Mouse (Mus musculus) MEL (cell line): ENCODE measurements at regions not wholly inside any gene's neighbourhood (a gene's known extent, or its start where the extent isn't known, plus 50 kb on each side); places are given as distances from the start of the nearest gene placed in this dataset.
"Not testable (repeated sequence)": the region's sequence is repeated elsewhere in the genome, so short reads cannot be mapped to it uniquely, and the experiment has no call there.

Experiments used
- DNase-seq: peaks from one replicate; pipeline ENCODE4 v3.0.0; 2011; ENCODE audit warnings: low read depth, low spot score
- H3K27ac ChIP-seq: 2 replicates; pipeline ENCODE4 v1.5.1; 2012; ENCODE audit warnings: low read depth, mild to moderate bottlenecking, control low read depth, low read length, moderate library complexity; ENCODE audit not compliant: control insufficient read depth
- H3K27me3 ChIP-seq, 2 experiments: fragments of 150-350 bp in 1 of 2; sonication (generic) in 1 of 2; 2 replicates each; pipeline ENCODE4 v1.6.1; 2012; ENCODE audit warnings: low read length in 2 of 2, mild to moderate bottlenecking in 2 of 2, improper control_type of control experiment in 1 of 2, moderate library complexity in 1 of 2; ENCODE audit not compliant: insufficient read depth in 2 of 2, control insufficient read depth in 1 of 2
- H3K36me3 ChIP-seq, 2 experiments: 2 replicates each; pipeline ENCODE4 v1.6.1; 2012 to 2014; ENCODE audit warnings: low read length in 2 of 2, improper control_type of control experiment in 1 of 2, inconsistent platforms in 1 of 2, mild to moderate bottlenecking in 1 of 2; ENCODE audit not compliant: insufficient read depth in 2 of 2, control insufficient read depth in 1 of 2
- H3K4me1 ChIP-seq, 2 experiments: fragments of 150-350 bp in 1 of 2; sonication (generic) in 1 of 2; 2 replicates each; pipeline ENCODE4 v1.6.1; 2012; ENCODE audit warnings: low read length in 2 of 2, improper control_type of control experiment in 1 of 2, mild to moderate bottlenecking in 1 of 2; ENCODE audit not compliant: insufficient read depth in 2 of 2, control insufficient read depth in 1 of 2
- H3K4me3 ChIP-seq, 2 experiments: fragments of 150-350 bp in 1 of 2; sonication (generic) in 1 of 2; 2 replicates each; pipeline ENCODE4 v1.5.1; 2012; ENCODE audit warnings: low read depth in 2 of 2, low read length in 2 of 2, mild to moderate bottlenecking in 2 of 2, moderate library complexity in 2 of 2, control low read depth in 1 of 2, improper control_type of control experiment in 1 of 2; ENCODE audit not compliant: control insufficient read depth in 1 of 2, insufficient read depth in 1 of 2
- H3K79me2 ChIP-seq: 2 replicates; pipeline ENCODE4 v1.6.1; 2012; ENCODE audit warnings: mild to moderate bottlenecking, low read length, moderate library complexity; ENCODE audit not compliant: control insufficient read depth, poor library complexity, insufficient read depth
- H3K9ac ChIP-seq: 2 replicates; pipeline ENCODE4 v1.6.1; 2012; ENCODE audit warnings: low read depth, mild to moderate bottlenecking, control low read depth, low read length, moderate library complexity; ENCODE audit not compliant: control insufficient read depth, poor library complexity, severe bottlenecking
- H3K9me3 ChIP-seq: fragments of 150-350 bp; sonication (generic); replicated peaks from 2 replicates; pipeline ENCODE4 v1.6.1; 2012; ENCODE audit warnings: mild to moderate bottlenecking, low read length, improper control_type of control experiment, moderate library complexity; ENCODE audit not compliant: insufficient read depth
- BHLHE40 ChIP-seq: IDR thresholded peaks from 2 replicates; pipeline ENCODE4 v1.6.1; 2012; ENCODE audit warnings: low read depth, mild to moderate bottlenecking, inconsistent platforms, low read length, improper control_type of control experiment, borderline replicate concordance
- CHD1 ChIP-seq: IDR thresholded peaks from 2 replicates; pipeline ENCODE4 v1.6.1; 2012; ENCODE audit warnings: low read depth, mild to moderate bottlenecking, inconsistent platforms, low read length, improper control_type of control experiment
- CHD2 ChIP-seq: IDR thresholded peaks from 2 replicates; pipeline ENCODE4 v1.6.1; 2011; ENCODE audit warnings: low read length, improper control_type of control experiment
- E2F4 ChIP-seq: IDR thresholded peaks from 2 replicates; pipeline ENCODE4 v1.6.1; 2011; ENCODE audit warnings: low read depth, low read length, improper control_type of control experiment, borderline replicate concordance
- ELF1 ChIP-seq: IDR thresholded peaks from 2 replicates; pipeline ENCODE4 v1.6.1; 2014; ENCODE audit warnings: low read depth, mild to moderate bottlenecking, inconsistent platforms, low read length, improper control_type of control experiment, moderate library complexity
- GATA1 ChIP-seq: IDR thresholded peaks from 2 replicates; pipeline ENCODE4 v1.6.1; 2011; ENCODE audit warnings: low read depth, low read length, improper control_type of control experiment
- KAT2A ChIP-seq: conservative IDR thresholded peaks from 2 replicates; pipeline ENCODE4 v1.6.1; 2012; ENCODE audit warnings: low read depth, low read length, improper control_type of control experiment, inconsistent platforms
- MAFK ChIP-seq: IDR thresholded peaks from 2 replicates; pipeline ENCODE4 v1.6.1; 2011; ENCODE audit warnings: low read depth, mild to moderate bottlenecking, low read length, improper control_type of control experiment, borderline replicate concordance
- MAZ ChIP-seq: IDR thresholded peaks from 2 replicates; pipeline ENCODE4 v1.6.1; 2012; ENCODE audit warnings: low read depth, mild to moderate bottlenecking, inconsistent platforms, low read length, improper control_type of control experiment
- MEF2A ChIP-seq: IDR thresholded peaks from 2 replicates; pipeline ENCODE4 v1.6.1; 2014; ENCODE audit warnings: low read depth, mild to moderate bottlenecking, inconsistent platforms, low read length, improper control_type of control experiment; ENCODE audit not compliant: poor library complexity, insufficient replicate concordance, severe bottlenecking; ENCODE audit errors: extremely low read depth
- MXI1 ChIP-seq: IDR thresholded peaks from 2 replicates; pipeline ENCODE4 v1.6.1; 2011; ENCODE audit warnings: mild to moderate bottlenecking, low read depth, low read length, improper control_type of control experiment
- MYB ChIP-seq: IDR thresholded peaks from 2 replicates; pipeline ENCODE4 v1.6.1; 2011; ENCODE audit warnings: mild to moderate bottlenecking, low read depth, low read length, improper control_type of control experiment
- MYC ChIP-seq: IDR thresholded peaks from 2 replicates; pipeline ENCODE4 v1.6.1; 2011; ENCODE audit warnings: low read depth, mild to moderate bottlenecking, low read length, improper control_type of control experiment, moderate library complexity
- POLR2AphosphoS5 ChIP-seq: IDR thresholded peaks from 2 replicates; pipeline ENCODE4 v1.6.1; 2012; ENCODE audit warnings: low read depth, borderline replicate concordance, mild to moderate bottlenecking, inconsistent platforms, low read length, moderate library complexity, mixed read lengths
- RAD21 ChIP-seq: IDR thresholded peaks from 2 replicates; pipeline ENCODE4 v1.6.1; 2011; ENCODE audit warnings: mild to moderate bottlenecking, low read depth, low read length, improper control_type of control experiment
- RCOR1 ChIP-seq: IDR thresholded peaks from 2 replicates; pipeline ENCODE4 v1.6.1; 2012; ENCODE audit warnings: low read depth, mild to moderate bottlenecking, inconsistent platforms, low read length, improper control_type of control experiment
- SMC3 ChIP-seq: IDR thresholded peaks from 2 replicates; pipeline ENCODE4 v1.6.1; 2011; ENCODE audit warnings: low read depth, low read length, improper control_type of control experiment
- TBP ChIP-seq: IDR thresholded peaks from 2 replicates; pipeline ENCODE4 v1.8.0; 2011; ENCODE audit warnings: low read depth, low read length, improper control_type of control experiment
- UBTF ChIP-seq: IDR thresholded peaks from 2 replicates; pipeline ENCODE4 v1.6.1; 2012; ENCODE audit warnings: low read depth, mild to moderate bottlenecking, inconsistent platforms, low read length, improper control_type of control experiment, moderate library complexity, borderline replicate concordance; ENCODE audit not compliant: insufficient read depth
- USF2 ChIP-seq, 2 experiments: IDR thresholded peaks; 2 replicates each; pipeline ENCODE4 v1.6.1; 2011 to 2012; ENCODE audit warnings: improper control_type of control experiment in 2 of 2, low read length in 2 of 2, borderline replicate concordance in 1 of 2, inconsistent platforms in 1 of 2, low read depth in 1 of 2, mild to moderate bottlenecking in 1 of 2; ENCODE audit not compliant: insufficient read depth in 1 of 2
- ZC3H11A ChIP-seq: IDR thresholded peaks from 2 replicates; pipeline ENCODE4 v1.6.1; 2012; ENCODE audit warnings: low read depth, mild to moderate bottlenecking, inconsistent platforms, low read length, improper control_type of control experiment
- ZKSCAN1 ChIP-seq: IDR thresholded peaks from 2 replicates; pipeline ENCODE4 v1.6.1; 2012; ENCODE audit warnings: low read depth, mild to moderate bottlenecking, inconsistent platforms, low read length, improper control_type of control experiment, moderate library complexity
- ZMIZ1 ChIP-seq: IDR thresholded peaks from 2 replicates; pipeline ENCODE4 v1.6.1; 2012; ENCODE audit warnings: low read depth, mild to moderate bottlenecking, inconsistent platforms, low read length, improper control_type of control experiment, moderate library complexity

- H3K9ac ChIP-seq: no peak overlapping the region
- H3K4me1 ChIP-seq: no peaks in the 10 kb centered on the region
- H3K79me2 ChIP-seq: no peaks in the 10 kb centered on the region
- H3K4me3 ChIP-seq: no peak overlapping the region
- TF ChIP-seq RCOR1: no peak
- no peak for TF ChIP-seq MXI1
- no peak for TF ChIP-seq USF2 (IDR thresholded peaks at IDR 0.05; ENCODE audit: borderline replicate concordance in 1 of 2, insufficient read depth in 1 of 2, low read depth in 1 of 2, low read length in 2 of 2)
- TF ChIP-seq TBP: no peak
- TF ChIP-seq ZC3H11A: no peak
- no peak for TF ChIP-seq POLR2AphosphoS5
- no peak for TF ChIP-seq MYC
- no peak for TF ChIP-seq MYB
- no peak for TF ChIP-seq CHD2
- no peak for TF ChIP-seq BHLHE40
- TF ChIP-seq ELF1: no peak
- no peaks in the 10 kb centered on the region for H3K36me3 ChIP-seq
- H3K9me3 ChIP-seq: no peaks in the 10 kb centered on the region
- no peaks in the 10 kb centered on the region for H3K27me3 ChIP-seq
- DNase-seq: no peak
- no peak overlapping the region for H3K27ac ChIP-seq
These were observed 671.7 kb upstream of the Nr2f1 start for GRCm38 (mm10) chr13:78871254-78871653.

- DNase-seq: not testable (repeated sequence)
These were observed 624.8 kb upstream of the Nr2f1 start for GRCm38 (mm10) chr13:78824357-78824756.

GRCm38 (mm10) chr13:78809656-78810055 lies 610.1 kb upstream of the Nr2f1 start:
- Histone ChIP-seq H3K9ac (no peak overlapping the region), H3K4me1 (no peaks in the 10 kb centered on the region), H3K79me2 (no peaks in the 10 kb centered on the region), H3K27ac (no peak overlapping the region), H3K36me3 (no peaks in the 10 kb centered on the region), H3K9me3 (no peaks in the 10 kb centered on the region), H3K27me3 (no peaks in the 10 kb centered on the region), H3K4me3 (no peak overlapping the region)
- TF ChIP-seq E2F4: no peak
- no peak for TF ChIP-seq MAZ
- TF ChIP-seq CHD1: no peak
- TF ChIP-seq UBTF: no peak
- no peak for TF ChIP-seq SMC3
- no peak for TF ChIP-seq ZKSCAN1
- no peak for TF ChIP-seq KAT2A
- no peak for TF ChIP-seq MEF2A
- no peak for TF ChIP-seq RAD21
- no peak for TF ChIP-seq MYB
- no peak for TF ChIP-seq POLR2AphosphoS5
- no peak for TF ChIP-seq MAFK
- TF ChIP-seq GATA1: no peak
- TF ChIP-seq ZMIZ1: no peak
- no peak for DNase-seq

More at GRCm38 (mm10) chr13:78824357-78824756, 624.8 kb upstream of the Nr2f1 start:
- H3K27ac ChIP-seq, H3K4me3 ChIP-seq, H3K4me1 ChIP-seq, H3K9me3 ChIP-seq, H3K27me3 ChIP-seq, H3K36me3 ChIP-seq, H3K9ac ChIP-seq, H3K79me2 ChIP-seq: not testable (repeated sequence)
